Mouse (Mus musculus) olfactory bulb, adult 2 months (tissue): Measurements from ENCODE around the gene Dhps. TPM values are rescaled to one million over a fixed set of nuclear protein-coding genes. Genes with fewer than 3 reads are reported as not detected.
A peak's percentile ranks its signal among the peaks of the same experiment; 100 is the strongest.
"Not testable (repeated sequence)": the region's sequence is repeated elsewhere in the genome, so short reads cannot be mapped to it uniquely, and the experiment has no call there.

Source experiments
- H3K27ac ChIP-seq: fragments of 200-500 bp; 2 replicates; pipeline ENCODE4 v1.5.1; 2012; ENCODE audit warnings: low read depth, low read length; ENCODE audit not compliant: insufficient read depth
- H3K4me1 ChIP-seq: fragments of 200-500 bp; 2 replicates; pipeline ENCODE4 v1.6.1; 2012; ENCODE audit warnings: low read length; ENCODE audit not compliant: control insufficient read depth, insufficient read depth
- H3K4me3 ChIP-seq: fragments of 200-500 bp; 2 replicates; pipeline ENCODE4 v1.5.1; 2012; ENCODE audit warnings: mild to moderate bottlenecking, low read depth, low read length, moderate library complexity; ENCODE audit not compliant: insufficient read depth
- CTCF ChIP-seq: fragments of 200-500 bp; IDR thresholded peaks from 2 replicates; pipeline ENCODE4 v1.5.1; 2012; ENCODE audit warnings: low read depth, mild to moderate bottlenecking, low read length, moderate library complexity; ENCODE audit not compliant: insufficient read depth
- POLR2A ChIP-seq: fragments of 200-500 bp; IDR thresholded peaks from 2 replicates; pipeline ENCODE4 v1.6.1; 2012; ENCODE audit warnings: mild to moderate bottlenecking, low read depth, low read length, moderate library complexity; ENCODE audit not compliant: insufficient read depth
- WGBS: fragments of 180-500 bp; shearing (Covaris S2); methylation state at CpG from one replicate; pipeline ENCODE4 v1.1.7; 2018; 5-methylcytosine and 5-hydroxymethylcytosine counted together
- polyA plus RNA-seq: library from polyadenylated mRNA; stranded (reverse); fragments of >200 nt; gene quantifications from 2 replicates; pipeline ENCODE4 v1.2.4, GENCODE M21; 2012; ENCODE audit warnings: low replicate concordance; ENCODE audit not compliant: missing spikeins, insufficient read depth, insufficient read length

Dhps gene
- polyA plus RNA-seq, 1 experiment = not detected

DNA sequence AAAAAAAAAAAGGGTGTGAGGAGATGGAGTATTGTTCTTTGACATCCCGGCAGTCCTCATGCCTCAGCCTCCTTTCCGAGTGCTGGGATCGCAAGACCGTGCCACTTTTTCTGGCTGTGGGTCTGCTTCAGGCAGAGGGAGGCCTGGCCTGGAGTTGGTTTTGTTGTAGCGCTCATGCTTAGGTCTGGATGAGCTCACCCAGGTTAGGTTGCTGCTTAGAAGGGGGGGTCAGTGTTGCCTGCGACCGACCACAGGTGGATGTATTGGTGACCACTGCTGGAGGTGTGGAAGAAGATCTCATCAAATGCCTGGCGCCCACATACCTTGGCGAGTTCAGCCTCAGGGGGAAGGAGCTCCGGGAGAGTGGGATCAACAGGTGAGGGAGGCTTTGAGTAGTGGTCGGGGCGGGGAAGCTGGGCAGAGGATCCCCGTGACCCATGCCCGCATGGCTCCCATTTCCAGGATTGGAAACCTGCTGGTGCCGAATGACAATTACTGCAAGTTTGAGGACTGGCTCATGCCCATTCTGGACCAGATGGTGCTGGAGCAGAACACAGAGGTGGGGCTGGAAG is 1.6 kb downstream of the Dhps start:
- TF ChIP-seq POLR2A = no peak
- no peak for TF ChIP-seq CTCF
- Histone ChIP-seq H3K27ac (no peak overlapping the region), H3K4me3 (no peak overlapping the region), H3K4me1 (peaks cover 10% of the 10 kb centered on the region)
- 91% methylated on average over 15 of the region's 15 CpGs for WGBS

DNA sequence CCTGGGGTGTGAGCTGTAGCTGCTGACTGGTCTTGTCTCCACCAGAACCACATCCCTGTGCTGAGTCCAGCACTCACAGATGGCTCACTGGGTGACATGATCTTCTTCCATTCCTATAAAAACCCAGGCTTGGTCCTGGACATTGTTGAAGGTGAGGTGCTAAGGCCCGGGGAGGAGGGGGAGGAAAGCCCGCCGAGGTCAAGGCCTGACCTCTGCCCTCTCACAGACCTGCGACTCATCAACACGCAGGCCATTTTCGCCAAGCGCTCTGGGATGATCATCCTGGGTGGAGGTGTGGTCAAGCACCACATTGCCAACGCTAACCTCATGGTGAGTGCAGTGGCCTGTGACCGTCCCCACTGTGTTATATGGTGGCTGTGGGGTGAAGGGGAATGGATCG is 2.6 kb downstream of the Dhps start:
- no peak overlapping the region for H3K27ac ChIP-seq
- H3K4me1 ChIP-seq = peaks cover 10% of the 10 kb centered on the region
- H3K4me3 ChIP-seq = no peak overlapping the region
- WGBS = 90% methylated on average over 10 of the region's 10 CpGs
- TF ChIP-seq POLR2A (no peak), CTCF (no peak)

DNA sequence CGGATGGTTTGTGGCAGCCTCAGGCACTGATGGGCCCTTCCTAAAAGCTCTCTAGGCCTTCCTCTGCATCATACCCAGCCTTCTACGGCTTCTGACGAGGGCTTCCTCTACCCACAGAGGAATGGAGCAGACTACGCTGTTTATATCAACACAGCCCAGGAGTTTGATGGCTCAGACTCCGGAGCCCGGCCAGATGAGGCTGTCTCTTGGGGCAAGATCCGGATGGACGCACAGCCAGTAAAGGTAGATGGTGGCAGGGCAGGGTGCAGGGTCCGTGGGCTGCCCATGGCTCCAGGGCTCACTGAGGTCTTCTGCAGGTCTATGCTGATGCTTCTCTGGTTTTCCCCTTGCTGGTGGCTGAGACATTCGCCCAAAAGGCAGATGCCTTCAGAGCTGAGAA is 3.1 kb downstream of the Dhps start:
- WGBS = 96% methylated on average over 10 of the region's 10 CpGs

DNA sequence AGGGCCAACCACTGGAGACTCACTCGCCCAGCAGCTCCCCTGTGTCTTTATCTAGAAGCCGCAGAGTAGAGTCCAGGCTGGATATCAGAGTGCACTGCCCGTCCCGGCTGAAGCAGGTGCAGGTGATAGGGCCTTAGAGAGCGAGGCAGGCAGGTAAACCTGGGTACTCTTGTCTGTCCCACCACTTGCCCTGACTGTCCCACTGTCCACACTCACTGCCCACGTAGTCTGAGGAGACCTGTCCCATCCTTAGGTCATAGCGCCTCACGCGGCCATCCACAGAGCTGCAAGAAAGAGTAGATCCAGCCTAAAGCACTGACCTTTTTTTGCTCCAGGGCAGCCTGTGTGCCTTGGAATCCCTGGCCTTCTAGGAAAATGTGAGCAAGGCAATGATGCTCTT is 4.4 kb downstream of the Dhps start:
- Histone ChIP-seq H3K4me3 (no peak overlapping the region), H3K27ac (no peak overlapping the region), H3K4me1 (peaks cover 16% of the 10 kb centered on the region)
- 74% methylated on average over 9 of the region's 9 CpGs for WGBS
- TF ChIP-seq CTCF = 0 out of 2 replicates have a peak, but pooled peaks have one; percentile 5
- no peak for TF ChIP-seq POLR2A

More for the DNA sequence above, 3.1 kb downstream of the Dhps start:
- peaks cover 13% of the 10 kb centered on the region for H3K4me1 ChIP-seq
- H3K27ac ChIP-seq = no peak overlapping the region
- TF ChIP-seq POLR2A (no peak), CTCF (no peak)
- H3K4me3 ChIP-seq = no peak overlapping the region

DNA sequence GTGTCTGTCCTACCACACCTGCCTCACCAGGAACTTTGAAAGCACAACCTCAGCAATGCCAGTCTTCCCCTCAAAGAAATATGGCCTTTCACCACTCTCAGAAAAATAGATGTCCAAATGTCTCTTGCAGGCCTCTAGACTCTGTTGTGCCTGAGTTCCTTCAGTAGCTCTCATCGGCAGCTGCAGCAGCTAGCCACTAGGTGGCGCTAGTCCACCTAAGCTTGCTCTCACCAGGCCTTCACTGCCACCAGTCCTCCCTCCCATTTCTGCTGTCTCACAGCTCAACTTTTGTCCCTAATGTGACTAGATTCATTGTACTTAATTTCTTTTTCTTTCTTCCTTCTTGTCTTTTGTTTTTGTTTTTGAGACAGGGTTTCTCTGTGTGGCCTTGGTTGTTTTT is 5.4 kb downstream of the Dhps start:
- WGBS = 0% methylated on average over 2 of the region's 2 CpGs
- Histone ChIP-seq H3K4me3 (no peak overlapping the region), H3K27ac (no peak overlapping the region), H3K4me1 (peaks cover 25% of the 10 kb centered on the region)
- TF ChIP-seq POLR2A (no peak), CTCF (peak; percentile 57)

DNA sequence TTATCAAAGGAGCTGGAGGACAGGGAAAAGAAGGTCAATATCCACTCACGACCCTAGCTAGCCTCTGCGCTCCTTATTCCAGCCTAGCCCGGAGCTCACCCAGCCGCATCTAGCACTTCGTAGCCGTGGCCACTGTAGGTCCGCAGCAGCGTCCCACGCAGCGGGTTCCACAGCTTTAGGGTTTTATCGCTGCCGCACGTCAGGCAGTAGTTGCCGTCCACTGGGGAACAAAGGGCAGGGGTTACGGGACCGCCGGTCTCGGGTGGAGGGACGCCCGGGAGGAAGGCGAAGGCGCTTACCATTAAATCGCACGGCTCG is 8.6 kb downstream of the Dhps start:
- under 1% methylated on average over 25 of the region's 25 CpGs for WGBS
- Histone ChIP-seq H3K4me1 (peaks cover 22% of the 10 kb centered on the region), H3K4me3 (peak overlapping the region; percentile 70), H3K27ac (0 out of 2 replicates have a peak overlapping the region, but pooled peaks have one; percentile 55)
- TF ChIP-seq POLR2A (no peak), CTCF (no peak)

DNA sequence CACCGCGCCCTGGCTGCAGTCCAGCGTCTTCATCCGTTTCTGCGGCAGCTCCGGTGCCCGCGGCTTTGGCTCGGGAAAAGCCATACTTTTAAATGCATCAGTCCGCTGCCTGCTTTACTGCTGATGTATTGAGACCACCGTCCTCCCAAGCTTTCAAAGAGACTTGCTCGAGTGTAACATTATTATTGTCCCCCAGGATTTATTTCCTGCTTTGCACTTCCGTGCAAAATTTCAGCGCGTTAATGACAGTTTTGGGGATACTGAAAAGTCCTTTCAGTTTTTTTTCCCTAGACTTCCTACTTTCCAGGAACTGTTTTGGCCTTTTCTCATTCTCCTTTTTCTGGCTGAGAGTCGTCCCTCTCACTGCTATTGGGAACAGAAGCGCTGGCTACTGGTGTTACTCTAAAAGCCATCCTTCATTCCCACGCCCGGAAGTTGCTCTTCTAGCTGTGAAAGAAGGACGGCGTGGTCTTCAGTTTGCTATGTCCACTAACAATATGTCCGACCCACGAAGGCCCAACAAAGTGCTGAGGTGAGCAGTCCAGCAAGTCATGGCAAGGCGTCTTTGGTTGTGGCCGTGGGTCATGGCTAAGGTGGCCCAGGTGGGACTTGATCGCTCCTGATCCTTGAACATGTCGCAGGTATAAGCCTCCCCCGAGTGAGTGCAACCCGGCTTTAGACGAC is 9.1 kb downstream of the Dhps start, which contains the start of gene Wdr83os:
Gene Wdr83os (plus strand): TSS at position 209 of the 684 bp plus-strand sequence.
- Histone ChIP-seq H3K4me1 (peaks cover 22% of the 10 kb centered on the region), H3K4me3 (peak within 1 kb of the TSS; percentile 70), H3K27ac (peak within 1 kb of the TSS; percentile 55; the same call in 1 of the 2 replicates)
- TF ChIP-seq CTCF (no peak), POLR2A (no peak)
- WGBS = under 1% methylated on average over 30 of the region's 30 CpGs

DNA sequence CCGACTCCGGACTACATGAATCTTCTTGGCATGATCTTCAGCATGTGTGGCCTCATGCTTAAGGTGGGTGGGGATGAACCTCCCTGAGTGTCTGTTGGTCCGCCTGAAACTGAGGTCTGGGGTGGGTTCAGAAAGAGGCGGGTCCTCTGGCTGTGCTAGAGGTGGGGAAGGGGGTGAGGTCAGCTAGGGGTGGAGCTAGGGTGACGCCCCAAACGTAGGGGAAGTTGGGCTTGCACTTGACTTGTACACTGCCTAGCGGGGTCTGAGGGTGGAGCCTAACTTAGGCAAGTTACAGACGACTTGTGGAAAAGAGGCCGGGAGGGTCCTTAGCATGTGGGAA is 9.6 kb downstream of the Dhps start, which contains the start of gene Wdr83:
Gene Wdr83 (minus strand): TSS at position 91 of the 340 bp plus-strand sequence.
- WGBS = 1% methylated on average over 9 of the region's 9 CpGs
- TF ChIP-seq CTCF (no peak), POLR2A (no peak)
- peaks cover 22% of the 10 kb centered on the region for H3K4me1 ChIP-seq
- peak within 1 kb of the TSS; percentile 55; the same call in 1 of the 2 replicates for H3K27ac ChIP-seq
- peak within 1 kb of the TSS; percentile 70 for H3K4me3 ChIP-seq

DNA sequence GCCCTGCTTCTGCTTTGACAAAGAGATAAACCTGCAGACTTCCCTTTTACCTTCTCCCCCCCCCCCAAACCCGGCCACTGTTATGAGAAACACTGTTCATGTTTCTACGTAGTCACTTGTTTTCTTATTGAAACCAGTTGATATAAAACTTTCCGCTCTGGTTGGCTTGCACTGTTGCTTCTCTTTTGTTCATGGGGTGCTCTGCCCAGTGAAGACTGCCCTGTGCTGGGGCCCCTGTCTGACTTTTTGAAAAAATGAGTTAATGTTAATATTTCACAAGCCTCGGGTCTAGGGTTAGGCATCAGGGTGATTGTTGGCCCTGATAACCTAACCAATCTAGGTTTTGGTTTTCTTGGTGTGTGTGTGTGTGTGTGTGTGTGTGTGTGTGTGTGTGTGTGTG is 10.6 kb downstream of the Dhps start:
- WGBS = 91% methylated on average over 4 of the region's 4 CpGs
- not testable (repeated sequence) for H3K27ac ChIP-seq, H3K4me3 ChIP-seq
- H3K4me1 ChIP-seq = peaks cover 22% of the 10 kb centered on the region
